Mouse (Mus musculus) lung, embryonic 15.5 days (tissue): ENCODE measurements around the gene Ust. TPM values are rescaled to one million over a fixed set of nuclear protein-coding genes. Genes with fewer than 3 reads are reported as not detected.

Source experiments
- ATAC-seq: fragments of 200-750 bp; cut with Nextera tagmentation; 2 replicates; pipeline ENCODE4 v1.8.0; 2017; ENCODE audit warnings: moderate number of reproducible peaks, borderline replicate concordance; ENCODE audit not compliant: low FRiP score, low TSS enrichment; ENCODE audit errors: extremely low read depth
- H3K27ac ChIP-seq: fragments of 300-500 bp; sonication (generic); 2 replicates; pipeline ENCODE4 v1.5.1; 2015; ENCODE audit warnings: moderate library complexity, mild to moderate bottlenecking, inconsistent platforms
- H3K27me3 ChIP-seq: fragments of 300-500 bp; sonication (generic); 2 replicates; pipeline ENCODE4 v1.6.1; 2015; ENCODE audit warnings: inconsistent platforms
- H3K36me3 ChIP-seq: fragments of 300-500 bp; sonication (generic); 2 replicates; pipeline ENCODE4 v1.6.1; 2015; ENCODE audit warnings: inconsistent platforms
- H3K4me1 ChIP-seq: fragments of 300-500 bp; sonication (generic); 2 replicates; pipeline ENCODE4 v1.6.1; 2015; ENCODE audit warnings: inconsistent platforms
- H3K4me2 ChIP-seq: fragments of 300-500 bp; sonication (generic); 2 replicates; pipeline ENCODE4 v1.6.1; 2015; ENCODE audit warnings: inconsistent platforms, mild to moderate bottlenecking, moderate library complexity
- H3K4me3 ChIP-seq: fragments of 300-500 bp; sonication (generic); 2 replicates; pipeline ENCODE4 v1.5.1; 2015; ENCODE audit warnings: mild to moderate bottlenecking, inconsistent platforms
- H3K9ac ChIP-seq: fragments of 300-500 bp; sonication (generic); 2 replicates; pipeline ENCODE4 v1.6.1; 2015; ENCODE audit warnings: inconsistent platforms
- H3K9me3 ChIP-seq: fragments of 300-500 bp; sonication (generic); 2 replicates; pipeline ENCODE4 v1.6.1; 2016; ENCODE audit warnings: inconsistent platforms
- WGBS: fragments of 180-500 bp; shearing (Covaris S2); methylation state at CpG from one replicate; pipeline ENCODE4 v1.1.7; 2015; 5-methylcytosine and 5-hydroxymethylcytosine counted together
- polyA plus RNA-seq: library from polyadenylated mRNA; unstranded; fragments of >200 nt; fragmentation: Nextera tagmentation; extraction: Ambion mirVana; gene quantifications from 2 replicates; pipeline ENCODE4 v1.2.1, GENCODE M21; 2015

Ust gene
- polyA plus RNA-seq, 1 experiment from 2014 or later: 6.8 TPM

- 51% methylated on average over 13 of the region's 13 CpGs for WGBS
- H3K27me3 ChIP-seq: no peaks in the 10 kb centered on the region
- no peak overlapping the region for H3K27ac ChIP-seq
- no peak overlapping the region for H3K4me2 ChIP-seq
- no peaks in the 10 kb centered on the region for H3K36me3 ChIP-seq
- H3K4me3 ChIP-seq: no peak overlapping the region
- ATAC-seq: no peak
- no peaks in the 10 kb centered on the region for H3K9me3 ChIP-seq
- H3K9ac ChIP-seq: no peak overlapping the region
- peaks cover 11% of the 10 kb centered on the region; the same call in 1 of the 2 replicates for H3K4me1 ChIP-seq
Observed at GRCm38 (mm10) chr10:8498951-8499891, 19.4 kb downstream of the Ust start.

- Histone ChIP-seq H3K4me3 (no peak overlapping the region), H3K36me3 (no peaks in the 10 kb centered on the region), H3K4me1 (peaks cover 11% of the 10 kb centered on the region), H3K4me2 (no peak overlapping the region), H3K27me3 (no peaks in the 10 kb centered on the region), H3K9ac (no peak overlapping the region), H3K9me3 (no peaks in the 10 kb centered on the region), H3K27ac (peak overlapping the region; percentile 33; the same call in 1 of the 2 replicates)
- no peak for ATAC-seq
- 28% methylated on average over 5 of the region's 5 CpGs for WGBS
Observed at GRCm38 (mm10) chr10:8495543-8496141, 23.0 kb downstream of the Ust start.

- 74% methylated on average over 1 of the region's 1 CpGs for WGBS
- no peak overlapping the region for H3K4me3 ChIP-seq
- peaks cover 14% of the 10 kb centered on the region for H3K4me1 ChIP-seq
- no peaks in the 10 kb centered on the region for H3K27me3 ChIP-seq
- H3K9ac ChIP-seq: no peak overlapping the region
- H3K9me3 ChIP-seq: no peaks in the 10 kb centered on the region
- no peak for ATAC-seq
- peak overlapping the region; percentile 16; the same call in 1 of the 2 replicates for H3K27ac ChIP-seq
- H3K4me2 ChIP-seq: no peak overlapping the region
- no peaks in the 10 kb centered on the region for H3K36me3 ChIP-seq
Observed at GRCm38 (mm10) chr10:8491909-8492591, 26.6 kb downstream of the Ust start.

DNA sequence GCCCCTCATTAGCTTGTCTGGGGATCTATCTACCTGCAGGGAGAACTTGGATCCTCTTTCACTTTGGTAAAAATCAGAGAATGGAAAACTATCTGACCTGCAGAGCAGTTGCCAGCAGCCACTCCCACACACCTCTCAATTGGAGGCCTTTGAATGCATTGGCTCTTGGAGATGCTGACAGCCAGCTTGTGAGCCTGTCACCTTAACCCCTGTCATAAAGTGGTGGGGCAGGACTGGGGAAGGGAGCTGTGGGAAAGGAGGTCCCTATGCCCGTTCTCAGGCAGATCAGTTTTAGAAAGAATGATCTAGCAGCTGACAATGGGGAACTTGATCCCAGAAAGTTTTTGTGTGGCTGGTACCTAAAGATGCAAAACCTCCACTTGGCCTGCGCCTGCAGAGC is 31.2 kb downstream of the Ust start:
- Histone ChIP-seq H3K27ac (no peak overlapping the region), H3K4me2 (no peak overlapping the region), H3K4me1 (peaks cover 7% of the 10 kb centered on the region; the same call in 1 of the 2 replicates), H3K9ac (no peak overlapping the region), H3K27me3 (no peaks in the 10 kb centered on the region), H3K4me3 (no peak overlapping the region), H3K36me3 (no peaks in the 10 kb centered on the region), H3K9me3 (no peaks in the 10 kb centered on the region)
- no peak for ATAC-seq
- WGBS: 77% methylated on average over 2 of the region's 2 CpGs

DNA sequence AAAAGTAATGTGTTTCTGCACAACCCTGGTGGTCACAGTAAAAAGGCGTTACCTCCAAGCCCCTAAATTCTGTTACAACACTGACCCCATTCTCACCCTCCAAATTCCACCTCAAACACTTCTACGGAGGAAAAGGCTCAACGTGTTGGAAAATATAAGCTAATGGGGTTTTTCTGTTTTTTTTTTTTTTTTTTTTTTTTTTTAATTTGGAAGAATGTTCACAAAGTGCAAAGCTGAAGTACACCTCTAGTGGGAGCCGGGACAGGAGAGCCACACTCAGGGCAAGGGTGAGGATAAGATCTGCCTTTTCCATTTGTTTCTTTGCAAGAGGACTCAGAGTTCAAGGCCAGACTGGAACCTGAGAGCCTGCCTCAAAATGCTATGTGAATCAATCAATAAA is 34.1 kb downstream of the Ust start:
- Histone ChIP-seq H3K9ac (no peak overlapping the region), H3K4me2 (no peak overlapping the region), H3K4me1 (0 out of 2 replicates have a peak, but pooled peaks cover 4% of the 10 kb centered on the region), H3K4me3 (no peak overlapping the region), H3K9me3 (no peaks in the 10 kb centered on the region), H3K27ac (no peak overlapping the region), H3K36me3 (no peaks in the 10 kb centered on the region), H3K27me3 (no peaks in the 10 kb centered on the region)
- no peak for ATAC-seq
- 60% methylated on average over 4 of the region's 4 CpGs for WGBS

DNA sequence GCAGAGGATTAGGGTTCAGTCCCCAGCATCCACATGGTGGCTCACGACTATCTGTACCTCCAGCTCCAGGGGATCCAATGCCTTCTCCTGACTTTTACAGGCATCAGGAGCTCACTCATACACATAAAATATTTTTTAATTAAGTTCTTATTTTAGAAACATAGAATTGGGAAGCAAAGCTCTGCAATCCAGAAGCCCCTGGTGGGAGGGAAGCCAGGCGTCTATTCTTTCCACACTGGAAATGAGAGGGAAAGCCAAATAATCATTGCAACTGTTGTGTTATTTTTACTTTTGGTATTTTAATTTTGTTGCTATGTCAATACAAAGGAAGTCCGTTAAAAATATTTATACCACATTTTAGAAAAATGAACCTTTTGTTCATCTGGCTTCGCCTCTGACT is 35.8 kb downstream of the Ust start:
- Histone ChIP-seq H3K9me3 (no peaks in the 10 kb centered on the region), H3K27ac (no peak overlapping the region), H3K4me2 (no peak overlapping the region), H3K27me3 (no peaks in the 10 kb centered on the region), H3K4me1 (no peaks in the 10 kb centered on the region), H3K4me3 (no peak overlapping the region), H3K9ac (no peak overlapping the region), H3K36me3 (no peaks in the 10 kb centered on the region)
- WGBS: 85% methylated on average over 4 of the region's 4 CpGs
- ATAC-seq: no peak

DNA sequence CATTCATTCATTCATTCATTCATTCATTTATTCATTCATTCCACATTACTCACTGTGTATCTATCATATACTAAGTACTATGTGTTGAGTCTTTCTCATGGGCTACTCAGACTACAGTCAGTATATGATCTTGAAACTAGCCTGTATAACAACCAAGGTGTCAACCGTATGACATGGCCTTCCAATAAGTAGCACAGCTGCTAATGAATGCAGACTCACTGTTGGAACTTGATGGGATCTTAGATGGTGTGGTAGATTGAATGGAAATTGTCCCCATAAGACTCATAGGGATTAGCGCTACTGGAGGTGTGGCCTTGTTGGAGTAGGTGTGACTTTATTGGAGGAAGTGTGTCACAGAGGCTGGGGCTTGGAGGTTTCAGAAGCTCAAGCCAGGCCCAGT is 38.8 kb downstream of the Ust start:
- Histone ChIP-seq H3K4me3 (no peak overlapping the region), H3K4me1 (no peaks in the 10 kb centered on the region), H3K27ac (no peak overlapping the region), H3K9ac (no peak overlapping the region), H3K36me3 (no peaks in the 10 kb centered on the region), H3K4me2 (no peak overlapping the region), H3K9me3 (no peaks in the 10 kb centered on the region), H3K27me3 (no peaks in the 10 kb centered on the region)
- ATAC-seq: no peak
- 92% methylated on average over 2 of the region's 2 CpGs for WGBS

DNA sequence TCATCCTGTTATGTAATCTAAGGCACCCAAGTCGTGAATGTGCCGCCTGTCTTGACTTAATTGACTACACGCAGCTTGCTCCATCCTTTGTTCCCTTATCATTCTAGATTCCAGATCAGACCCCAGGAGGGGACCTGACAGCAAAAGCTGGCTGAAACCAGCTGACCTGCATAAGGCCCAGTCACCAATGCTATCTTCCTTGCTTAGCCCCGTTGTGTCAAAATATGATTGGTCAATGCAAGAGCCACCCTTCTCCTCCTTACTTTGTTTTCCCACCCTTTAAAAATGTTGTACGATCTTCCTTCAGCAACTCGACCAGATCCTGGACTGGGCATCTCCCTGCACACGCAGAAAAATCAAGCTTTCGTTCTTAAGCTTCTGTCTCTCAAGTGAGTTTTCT is 40.7 kb downstream of the Ust start:
- WGBS: 86% methylated on average over 8 of the region's 8 CpGs
- Histone ChIP-seq H3K4me1 (no peaks in the 10 kb centered on the region), H3K9me3 (no peaks in the 10 kb centered on the region), H3K4me2 (no peak overlapping the region), H3K27me3 (no peaks in the 10 kb centered on the region), H3K9ac (no peak overlapping the region), H3K36me3 (no peaks in the 10 kb centered on the region), H3K4me3 (no peak overlapping the region), H3K27ac (no peak overlapping the region)
- no peak for ATAC-seq

GRCm38 (mm10) chr10:8471995-8472394 is 46.6 kb downstream of the Ust start:
- H3K27me3 ChIP-seq: no peaks in the 10 kb centered on the region
- no peaks in the 10 kb centered on the region for H3K36me3 ChIP-seq
- no peaks in the 10 kb centered on the region for H3K9me3 ChIP-seq
- no peak overlapping the region for H3K4me3 ChIP-seq
- H3K4me1 ChIP-seq: 0 out of 2 replicates have a peak, but pooled peaks cover 6% of the 10 kb centered on the region
- no peak overlapping the region for H3K27ac ChIP-seq
- no peak overlapping the region for H3K4me2 ChIP-seq
- ATAC-seq: no peak
- no peak overlapping the region for H3K9ac ChIP-seq
- 64% methylated on average over 12 of the region's 12 CpGs for WGBS

GRCm38 (mm10) chr10:8471012-8471411 is 47.6 kb downstream of the Ust start:
- H3K4me2 ChIP-seq: no peak overlapping the region
- H3K9me3 ChIP-seq: no peaks in the 10 kb centered on the region
- no peaks in the 10 kb centered on the region for H3K27me3 ChIP-seq
- no peak for ATAC-seq
- H3K27ac ChIP-seq: no peak overlapping the region
- no peaks in the 10 kb centered on the region for H3K36me3 ChIP-seq
- WGBS: 78% methylated on average over 5 of the region's 5 CpGs
- H3K4me1 ChIP-seq: peaks cover 13% of the 10 kb centered on the region
- no peak overlapping the region for H3K9ac ChIP-seq
- H3K4me3 ChIP-seq: no peak overlapping the region

- Histone ChIP-seq H3K27ac (no peak overlapping the region), H3K36me3 (no peaks in the 10 kb centered on the region), H3K9me3 (no peaks in the 10 kb centered on the region), H3K4me1 (peaks cover 17% of the 10 kb centered on the region), H3K4me2 (no peak overlapping the region), H3K27me3 (no peaks in the 10 kb centered on the region), H3K9ac (no peak overlapping the region), H3K4me3 (no peak overlapping the region)
- 72% methylated on average over 3 of the region's 3 CpGs for WGBS
- ATAC-seq: no peak
Observed at GRCm38 (mm10) chr10:8469516-8469915, 49.1 kb downstream of the Ust start.
